Mouse (Mus musculus) thymus, adult 2 months (tissue): ENCODE measurements around the gene Taok1. TPM values are rescaled to one million over a fixed set of nuclear protein-coding genes. Genes with fewer than 3 reads are reported as not detected.

Experiments used
- DNase-seq: peaks from one replicate; pipeline ENCODE4 v3.0.0; 2021
- H3K27ac ChIP-seq: fragments of 200-500 bp; 2 replicates; pipeline ENCODE4 v1.5.1; 2012; ENCODE audit warnings: low read length, control low read depth; ENCODE audit not compliant: control insufficient read depth, insufficient read depth
- H3K27me3 ChIP-seq: fragments of 200-500 bp; 2 replicates; pipeline ENCODE4 v1.6.1; 2012; ENCODE audit warnings: mild to moderate bottlenecking, low read length, moderate library complexity, mixed read lengths; ENCODE audit not compliant: control insufficient read depth, insufficient read depth
- H3K36me3 ChIP-seq: fragments of 200-500 bp; 2 replicates; pipeline ENCODE4 v1.6.1; 2012; ENCODE audit warnings: mild to moderate bottlenecking, low read length, moderate library complexity; ENCODE audit not compliant: control insufficient read depth, insufficient read depth
- H3K4me1 ChIP-seq: fragments of 200-500 bp; replicated peaks from 2 replicates; pipeline ENCODE4 v1.6.1; 2012; ENCODE audit warnings: low read length; ENCODE audit not compliant: control insufficient read depth, insufficient read depth
- H3K4me3 ChIP-seq: fragments of 200-500 bp; 2 replicates; pipeline ENCODE4 v1.5.1; 2012; ENCODE audit warnings: mild to moderate bottlenecking, low read length, control low read depth, moderate library complexity; ENCODE audit not compliant: control insufficient read depth, insufficient read depth
- CTCF ChIP-seq: fragments of 200-500 bp; IDR thresholded peaks from 2 replicates; pipeline ENCODE4 v1.5.1; 2012; ENCODE audit warnings: mild to moderate bottlenecking, control low read depth, low read length, moderate library complexity, borderline replicate concordance; ENCODE audit not compliant: control insufficient read depth, poor library complexity, insufficient read depth; ENCODE audit errors: extremely low read depth
- POLR2A ChIP-seq: fragments of 200-500 bp; IDR thresholded peaks from 2 replicates; pipeline ENCODE4 v1.6.1; 2012; ENCODE audit warnings: mild to moderate bottlenecking, low read length, control low read depth, moderate library complexity; ENCODE audit not compliant: control insufficient read depth, poor library complexity, insufficient read depth; ENCODE audit errors: extremely low read depth
- WGBS: fragments of 180-500 bp; shearing (Covaris S2); methylation state at CpG from one replicate; pipeline ENCODE4 v1.1.7; 2018; 5-methylcytosine and 5-hydroxymethylcytosine counted together
- polyA plus RNA-seq: library from polyadenylated mRNA; depleted of rRNA; stranded (reverse); fragments of >200 nt; gene quantifications from 2 replicates; pipeline ENCODE4 v1.2.3, GENCODE M21; 2012; rRNA removed

Gene Taok1
- polyA plus RNA-seq, 1 experiment = 7.5 TPM

GRCm38 (mm10) chr11:77486798-77487197, 120.8 kb downstream of the Taok1 start:
- Histone ChIP-seq H3K27ac (no peak overlapping the region), H3K36me3 (no peaks in the 10 kb centered on the region), H3K27me3 (no peaks in the 10 kb centered on the region; the same call in 1 of the 2 replicates), H3K4me1 (peaks cover 51% of the 10 kb centered on the region), H3K4me3 (no peak overlapping the region)
- WGBS = 74% methylated on average over 5 of the region's 5 CpGs
- no peak for DNase-seq
- TF ChIP-seq CTCF = no peak
- TF ChIP-seq POLR2A = no peak

DNA sequence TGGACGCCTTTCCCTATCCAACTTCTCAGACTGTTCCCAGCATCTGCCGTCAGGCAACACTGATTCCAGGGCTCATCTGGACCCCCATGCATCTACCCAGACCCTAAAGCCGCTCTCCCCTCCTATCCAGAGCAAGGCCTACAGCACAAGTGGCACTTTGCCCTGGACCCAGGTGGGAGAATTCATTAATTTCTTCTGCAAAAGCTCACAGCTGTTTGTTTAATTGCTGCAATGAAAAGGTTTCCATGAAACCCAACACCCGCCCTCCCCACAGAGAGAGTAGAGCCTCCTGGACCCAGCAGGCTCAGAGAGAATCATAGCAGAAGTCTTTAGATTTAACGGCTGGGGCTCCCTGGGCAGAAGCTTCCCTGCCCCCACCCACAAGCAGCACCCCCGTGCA, 122.4 kb downstream of the Taok1 start:
- no peaks in the 10 kb centered on the region for H3K36me3 ChIP-seq
- H3K27ac ChIP-seq = no peak overlapping the region
- no peak overlapping the region for H3K4me3 ChIP-seq
- no peak for TF ChIP-seq CTCF
- H3K27me3 ChIP-seq = no peaks in the 10 kb centered on the region; the same call in 1 of the 2 replicates
- no peak for DNase-seq
- 87% methylated on average over 6 of the region's 6 CpGs for WGBS
- H3K4me1 ChIP-seq = peaks cover 38% of the 10 kb centered on the region

DNA sequence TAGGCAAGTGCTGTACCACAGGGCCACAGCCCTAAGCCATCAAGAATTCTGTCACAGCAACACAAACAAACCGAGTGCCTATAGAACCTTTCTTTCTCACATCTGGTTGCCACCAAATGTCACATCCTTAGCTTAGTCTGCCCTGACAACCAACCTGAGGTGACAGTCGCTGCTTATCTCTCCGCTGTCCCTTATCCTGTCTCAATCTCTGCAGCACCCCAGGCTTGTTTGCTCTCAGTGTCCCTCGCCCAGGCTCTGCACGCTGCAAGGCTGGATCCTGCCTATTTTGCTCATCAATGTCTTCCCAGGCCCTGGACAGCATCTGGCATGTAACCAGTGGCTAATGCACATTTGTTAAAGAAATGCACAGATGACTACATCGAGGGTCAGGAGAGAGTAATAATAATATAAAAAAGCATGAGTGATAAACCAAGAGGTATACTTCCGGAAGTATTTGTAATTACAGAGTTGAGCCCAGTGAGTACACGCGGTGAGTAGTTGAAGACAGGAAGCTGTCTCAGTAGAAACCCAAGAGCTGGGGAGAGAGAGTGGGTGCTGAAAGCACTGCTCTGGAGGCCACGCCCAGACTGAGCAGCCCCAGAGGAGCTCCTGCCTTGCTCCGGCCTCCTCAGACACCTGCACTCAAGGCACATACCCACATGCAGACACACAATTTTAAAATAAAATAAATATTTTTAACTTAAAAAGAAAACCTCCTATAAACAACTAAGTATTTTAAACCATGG, 123.9 kb downstream of the Taok1 start:
- TF ChIP-seq POLR2A (no peak), CTCF (no peak)
- DNase-seq = peak; percentile 75

GRCm38 (mm10) chr11:77483043-77483442, 124.6 kb downstream of the Taok1 start:
- H3K27ac ChIP-seq = peak overlapping the region; percentile 79; the same call in 1 of the 2 replicates
- no peak overlapping the region for H3K4me3 ChIP-seq
- TF ChIP-seq CTCF (no peak), POLR2A (no peak)
- H3K27me3 ChIP-seq = no peaks in the 10 kb centered on the region
- 69% methylated on average over 3 of the region's 3 CpGs for WGBS
- DNase-seq = no peak
- peaks cover 24% of the 10 kb centered on the region for H3K4me1 ChIP-seq
- H3K36me3 ChIP-seq = no peaks in the 10 kb centered on the region

More for the DNA sequence above, 123.9 kb downstream of the Taok1 start:
- Histone ChIP-seq H3K4me1 (peaks cover 27% of the 10 kb centered on the region), H3K27ac (peak overlapping the region; percentile 79), H3K4me3 (no peak overlapping the region), H3K27me3 (no peaks in the 10 kb centered on the region), H3K36me3 (no peaks in the 10 kb centered on the region)
- 30% methylated on average over 11 of the region's 11 CpGs for WGBS

Other genes with a start within 250 kb of the Taok1 start
- 3.1 and 23.9 TPM in 2 replicates for gene Coro6, start 145.4 kb downstream of the Taok1 start, polyA plus RNA-seq
- 47.4 and 52.7 TPM in 2 replicates for gene Ankrd13b, start 118.1 kb downstream of the Taok1 start, polyA plus RNA-seq
- 99.0 and 100 TPM in 2 replicates for gene Git1, start 114.3 kb downstream of the Taok1 start, polyA plus RNA-seq
- gene Abhd15, start 92.7 kb downstream of the Taok1 start, polyA plus RNA-seq = 14.2 and 18.9 TPM in 2 replicates
- 72.7 and 74.2 TPM in 2 replicates for gene Trp53i13, start 91.8 kb downstream of the Taok1 start, polyA plus RNA-seq
- gene Gm10392, start 88.6 kb downstream of the Taok1 start, polyA plus RNA-seq = 3.2 and 3.6 TPM in 2 replicates
- 30.1 and 38.8 TPM in 2 replicates for gene Nufip2, start 78.3 kb upstream of the Taok1 start, polyA plus RNA-seq
- 0.13 and 0.36 TPM in 2 replicates for gene Cryba1, start 117.5 kb upstream of the Taok1 start, polyA plus RNA-seq
- 105 and 122 TPM in 2 replicates for gene Myo18a, start 155.4 kb upstream of the Taok1 start, polyA plus RNA-seq
- gene Gm10277, start 179.9 kb upstream of the Taok1 start, polyA plus RNA-seq = not detected in 2 replicates